Mouse (Mus musculus): ENCODE measurements at regions not wholly inside any gene's neighbourhood (a gene's known extent, or its start where the extent isn't known, plus 50 kb on each side); places are given as distances from the start of the nearest gene placed in this dataset.

- TF ChIP-seq CTCF (IDR thresholded peaks at IDR 0.05; ENCODE audit: control insufficient read depth, insufficient read depth, insufficient read length) (no peak), MAX (IDR thresholded peaks at IDR 0.05) (no peak), CEBPB (IDR thresholded peaks at IDR 0.05; ENCODE audit: low read depth) (no peak), USF1 (IDR thresholded peaks at IDR 0.05; ENCODE audit: low read depth) (no peak), MYOG (IDR thresholded peaks at IDR 0.05; ENCODE audit: control insufficient read depth, extremely low read depth, insufficient read length) (no peak)
Observed at GRCm38 (mm10) chr3:130884393-130884792, 154.2 kb upstream of the Rpl34 start.
